Mouse (Mus musculus): ENCODE data around the gene Gm11032. TPM values are rescaled to one million over a fixed set of nuclear protein-coding genes. Genes with fewer than 3 reads are reported as not detected.

Gene Gm11032
- not detected for polyA plus RNA-seq (2014; fragmentation: Illumina TruSeq; extraction: RNeasy Lipid Tissue Mini Kit (QIAGEN cat#74804); ENCODE audit: low replicate concordance)

DNA sequence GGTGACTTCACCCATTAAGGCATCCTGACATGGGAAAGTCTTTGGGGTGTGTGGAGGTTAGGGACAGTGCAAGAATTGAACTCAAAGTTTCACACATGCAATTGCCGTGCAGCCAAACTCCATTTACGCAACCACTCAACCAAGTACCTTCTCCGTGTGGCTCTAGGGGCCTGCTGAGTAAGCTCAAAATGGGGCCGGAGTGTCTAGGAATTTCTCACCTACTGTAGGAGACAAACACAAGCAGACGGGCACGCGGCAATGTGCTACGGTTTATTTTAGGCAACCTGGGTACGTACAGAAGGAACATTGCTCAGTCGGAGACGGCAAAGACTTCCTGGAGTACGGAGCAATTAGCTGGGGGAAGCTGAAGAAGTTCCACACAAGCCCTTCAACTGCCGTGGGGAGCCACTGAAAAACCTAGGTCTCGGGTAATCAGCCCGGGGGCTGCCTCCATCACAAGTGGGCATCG is at the start of gene Gm11032:
Gm11032 (plus strand) TSS at position 51 of the 469 bp plus-strand sequence.

DNA sequence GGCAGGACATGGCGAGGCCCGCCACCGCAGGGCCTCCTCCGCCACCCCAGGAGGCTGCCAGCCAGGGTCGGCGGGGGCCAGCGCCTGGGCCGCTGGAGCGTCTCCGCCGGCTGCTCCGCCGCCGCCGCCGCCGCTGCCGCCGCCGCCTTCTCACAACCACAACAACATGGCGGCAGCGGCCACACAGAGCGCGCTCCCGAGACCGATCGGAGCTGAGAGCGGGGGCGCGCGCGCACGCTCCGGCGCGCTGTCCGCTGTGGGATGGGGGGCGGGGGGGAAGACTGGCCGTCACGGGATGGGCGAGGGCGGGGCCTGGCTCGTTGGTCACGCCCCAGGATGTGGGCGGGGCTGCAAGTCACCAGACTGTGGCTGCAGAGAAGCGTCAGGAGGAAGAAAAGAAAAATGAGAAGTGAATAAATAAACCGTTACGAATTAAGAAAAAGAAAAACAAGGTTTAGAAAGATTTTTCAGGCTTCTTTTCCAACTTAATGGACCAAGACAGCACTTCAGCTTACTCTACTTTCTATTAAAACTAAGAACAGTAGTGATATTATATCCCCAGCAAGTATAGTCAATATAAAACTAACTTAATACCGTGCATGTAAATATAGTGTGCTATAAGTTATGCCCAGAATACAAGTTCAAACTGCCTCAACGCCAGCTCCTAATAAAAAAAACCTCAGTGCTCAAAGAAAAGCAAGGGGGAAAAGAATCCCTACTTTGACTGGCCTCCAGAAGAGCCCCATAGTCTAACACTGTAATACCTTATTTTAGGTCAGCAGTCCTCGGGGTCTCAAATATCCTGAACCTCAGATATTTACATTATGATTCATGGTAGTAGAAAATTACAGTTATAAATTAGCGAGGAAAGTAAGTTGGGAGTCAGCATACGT is 25.0 kb upstream of the Gm11032 start, which contains the start of gene Mtmr3:
Mtmr3 (minus strand) TSS at position 256 of the 893 bp plus-strand sequence.

DNA sequence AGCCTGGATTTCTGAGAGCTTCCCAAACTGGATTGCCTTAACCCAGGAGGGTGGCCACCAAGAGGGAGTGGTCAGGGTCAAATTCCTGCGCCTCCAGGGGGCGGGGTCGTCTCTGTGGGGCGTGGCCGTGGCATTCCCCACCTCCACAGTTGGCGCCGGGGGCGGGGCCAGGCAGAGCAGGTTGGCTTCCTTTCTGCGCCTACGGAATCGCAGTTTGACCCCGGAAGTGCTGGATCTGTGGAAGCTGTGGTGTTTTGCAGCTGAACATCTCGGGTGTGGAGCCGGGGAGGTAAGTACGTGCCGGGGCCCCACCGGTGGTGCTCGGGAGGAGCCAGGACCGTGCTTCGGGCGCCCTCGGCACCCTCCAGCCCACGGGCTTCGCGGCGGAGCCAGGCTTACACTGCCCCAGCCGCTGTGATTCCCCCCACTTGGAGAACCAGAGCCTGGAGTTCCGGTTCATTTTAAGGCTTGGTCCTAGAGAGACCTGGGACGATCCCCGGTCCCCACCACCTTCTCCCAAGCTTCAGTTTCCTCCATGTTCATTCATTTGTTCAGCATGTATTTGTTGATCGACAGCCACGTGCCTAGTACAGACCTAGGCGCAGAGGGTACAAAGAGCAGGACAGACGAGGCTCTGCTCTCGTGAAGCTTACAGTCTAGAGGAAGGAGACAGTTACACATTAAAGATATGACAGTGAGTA is 17.8 kb downstream of the Gm11032 start, which contains the start of gene Ascc2:
Ascc2 (plus strand) TSS at position 214 of the 701 bp plus-strand sequence.

Other genes with a start within 250 kb of the Gm11032 start
- not detected for gene Hormad2, start 179.0 kb upstream of the Gm11032 start, polyA plus RNA-seq (2014; fragmentation: Illumina TruSeq; extraction: RNeasy Lipid Tissue Mini Kit (QIAGEN cat#74804); ENCODE audit: low replicate concordance)
- gene Mtmr3, start 25.2 kb upstream of the Gm11032 start, polyA plus RNA-seq (2014; fragmentation: Illumina TruSeq; extraction: RNeasy Lipid Tissue Mini Kit (QIAGEN cat#74804); ENCODE audit: low replicate concordance), result 8.9 TPM
- 12.8 TPM for gene Ascc2, start 17.7 kb downstream of the Gm11032 start, polyA plus RNA-seq (2014; fragmentation: Illumina TruSeq; extraction: RNeasy Lipid Tissue Mini Kit (QIAGEN cat#74804); ENCODE audit: low replicate concordance)
- gene Uqcr10, start 84.3 kb downstream of the Gm11032 start, polyA plus RNA-seq (2014; fragmentation: Illumina TruSeq; extraction: RNeasy Lipid Tissue Mini Kit (QIAGEN cat#74804); ENCODE audit: low replicate concordance), result 31.6 TPM
- gene Zmat5, start 84.6 kb downstream of the Gm11032 start, polyA plus RNA-seq (2014; fragmentation: Illumina TruSeq; extraction: RNeasy Lipid Tissue Mini Kit (QIAGEN cat#74804); ENCODE audit: low replicate concordance), result not detected
- gene Cabp7, start 126.7 kb downstream of the Gm11032 start, polyA plus RNA-seq (2014; fragmentation: Illumina TruSeq; extraction: RNeasy Lipid Tissue Mini Kit (QIAGEN cat#74804); ENCODE audit: low replicate concordance), result not detected
- 65.1 TPM for gene Nf2, start 229.5 kb downstream of the Gm11032 start, polyA plus RNA-seq (2014; fragmentation: Illumina TruSeq; extraction: RNeasy Lipid Tissue Mini Kit (QIAGEN cat#74804); ENCODE audit: low replicate concordance)

Measured in small intestine, adult 10 weeks (tissue).